ENCODE assay signal across 18 mouse cellular contexts in genomic region chr11:80156841-80157240, GRCm38 (mm10).
"Had no signal": no experiment of that assay in that cellular context is flagged by ENCODE, and none has a peak within 500 bp of the region (broad histone marks: within the 10 kb centered on the region; RNA-seq: fewer than 3 reads in every experiment).

No protein-coding gene starts in this region.

- ATAC-seq: liver, postnatal 0 days; lung, postnatal 0 days; midbrain, embryonic 13.5 days; midbrain, embryonic 15.5 days had no signal

- H3K27ac ChIP-seq: lung, embryonic 15.5 days; midbrain, embryonic 13.5 days; midbrain, embryonic 15.5 days; neural tube, embryonic 12.5 days; stomach, embryonic 15.5 days; stomach, postnatal 0 days had no signal

- H3K4me3 ChIP-seq: lung, embryonic 15.5 days; megakaryocyte, embryonic 14.5 days; midbrain, embryonic 13.5 days; midbrain, embryonic 15.5 days; neural tube, embryonic 12.5 days; stomach, embryonic 15.5 days had no signal

- DNase-seq: liver, postnatal 0 days; lung, adult 2 months; lung, postnatal 14 days; lung, postnatal 36 days; retina, postnatal 1 day; right cerebral cortex, postnatal 14 days; thymus, adult 2 months; thymus, postnatal 25 days; thymus, postnatal 4 days had no signal

- H3K36me3 ChIP-seq: lung, embryonic 15.5 days; midbrain, embryonic 13.5 days; midbrain, embryonic 15.5 days; neural tube, embryonic 12.5 days; stomach, embryonic 15.5 days had no signal

- H3K4me2 ChIP-seq: lung, embryonic 15.5 days; midbrain, embryonic 11.5 days; midbrain, embryonic 13.5 days; midbrain, embryonic 15.5 days; neural tube, embryonic 12.5 days; stomach, embryonic 15.5 days had no signal

- H3K9ac ChIP-seq: lung, embryonic 15.5 days; midbrain, embryonic 13.5 days; midbrain, embryonic 15.5 days; neural tube, embryonic 12.5 days; stomach, embryonic 15.5 days had no signal

- H3K9me3 ChIP-seq: lung, embryonic 15.5 days; megakaryocyte, embryonic 14.5 days; midbrain, embryonic 13.5 days; midbrain, embryonic 15.5 days; neural tube, embryonic 12.5 days; stomach, embryonic 15.5 days had no signal
